Mouse (Mus musculus) cerebellum, adult 18-20 months (tissue): Measurements from ENCODE around the gene Ltc4s.

ENCODE experiments used
- DNase-seq, 2 experiments: peaks; one replicate each; pipeline ENCODE4 v3.0.0; 2021

Ltc4s gene

GRCm38 (mm10) chr11:50238324-50238723 lies at the start of gene Ltc4s:
Gene Ltc4s (minus strand): TSS chr11:50238616.
- no peak for DNase-seq

DNA sequence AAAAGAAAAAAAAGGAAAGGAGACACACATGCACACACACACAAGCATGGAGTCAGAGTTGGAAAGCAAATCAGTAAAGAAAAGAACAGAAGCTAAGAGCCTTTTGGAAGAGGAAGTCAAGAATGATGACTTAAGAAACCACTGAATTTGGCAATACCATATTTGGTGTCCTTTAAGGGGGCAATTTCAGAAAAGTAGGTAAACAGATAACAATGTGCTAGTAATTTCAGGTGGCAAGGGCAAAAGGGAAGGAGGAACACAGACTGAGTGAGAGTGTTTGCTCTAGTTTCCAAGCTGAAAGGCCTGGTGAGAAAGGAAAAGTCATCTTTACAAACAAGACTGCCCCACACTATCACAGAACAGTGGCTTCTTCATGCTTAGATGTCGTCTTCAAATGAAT lies 48.0 kb upstream of the Ltc4s start:
- DNase-seq = no peak

- no peak for DNase-seq
These were observed 47.3 kb upstream of the Ltc4s start for GRCm38 (mm10) chr11:50285696-50286095.

DNA sequence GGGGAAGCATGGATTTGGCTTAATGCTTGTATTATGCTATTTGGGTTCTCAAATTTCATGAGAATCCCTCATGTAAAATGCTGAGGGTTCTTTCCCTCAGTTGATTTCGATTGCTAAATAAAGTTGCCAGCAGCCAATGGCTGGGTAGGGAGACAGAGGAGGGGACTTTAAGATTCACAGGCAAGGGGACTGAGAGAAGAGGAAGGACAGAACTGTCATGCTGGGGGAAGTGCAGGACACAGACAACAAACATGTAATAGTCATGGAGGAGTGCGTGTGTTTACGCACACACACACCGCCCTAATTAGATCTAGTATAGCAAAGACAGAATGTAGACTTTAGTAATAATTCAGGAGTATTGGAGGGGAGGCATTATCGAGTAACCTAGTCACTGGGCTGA lies 46.8 kb upstream of the Ltc4s start:
- no peak for DNase-seq

GRCm38 (mm10) chr11:50280053-50280452 lies 41.6 kb upstream of the Ltc4s start:
- DNase-seq = no peak

- no peak for DNase-seq
These were observed 40.6 kb upstream of the Ltc4s start for GRCm38 (mm10) chr11:50279005-50279404.

GRCm38 (mm10) chr11:50277706-50278105 lies 39.3 kb upstream of the Ltc4s start:
- no peak for DNase-seq

DNA sequence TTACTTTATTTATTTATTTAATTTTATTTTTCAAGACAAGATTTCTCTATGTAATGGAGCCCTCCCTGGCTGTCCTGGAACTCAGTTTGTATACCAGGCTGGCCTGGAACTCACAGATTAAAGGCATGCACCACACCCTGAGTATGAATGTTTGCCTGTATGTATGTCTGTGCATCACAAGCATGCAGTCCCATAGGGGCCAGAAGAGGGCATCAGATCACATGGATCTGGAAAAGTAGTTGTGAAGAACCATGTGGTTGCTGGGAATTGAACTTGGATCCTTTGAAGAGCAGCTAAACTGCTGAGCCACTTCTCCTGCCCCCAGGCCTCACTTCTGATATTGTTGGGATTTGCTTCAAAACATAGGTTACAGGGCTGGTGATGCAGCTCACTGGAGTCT lies 38.6 kb upstream of the Ltc4s start:
- no peak for DNase-seq

DNA sequence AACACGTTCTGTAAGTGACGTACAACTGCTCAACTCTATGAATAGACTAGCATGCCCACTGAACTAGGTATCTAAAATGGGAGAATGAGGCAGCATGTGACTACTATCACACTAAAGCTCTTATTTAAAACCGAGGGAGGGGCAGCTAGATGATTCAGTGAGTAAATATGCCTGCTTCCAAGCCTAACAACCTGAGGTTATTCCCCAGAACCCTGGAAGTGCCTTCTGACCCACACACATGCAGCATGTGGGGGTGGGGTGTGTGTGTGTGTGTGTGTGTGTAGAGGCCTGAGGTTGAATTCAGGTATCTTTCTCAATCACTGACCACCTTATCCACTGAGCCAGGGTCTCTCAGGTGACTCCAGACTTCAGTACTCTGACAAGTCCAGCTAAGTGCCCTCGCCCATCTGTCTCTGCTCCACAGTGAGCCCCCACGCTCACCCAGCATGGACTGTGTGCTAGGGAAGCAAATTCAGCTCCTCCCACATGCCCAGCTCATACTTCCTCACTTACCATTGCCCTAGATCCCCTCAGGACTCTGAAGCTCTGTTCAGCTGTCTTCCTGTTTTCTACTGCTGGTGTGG lies 37.2 kb upstream of the Ltc4s start:
- no peak for DNase-seq

DNA sequence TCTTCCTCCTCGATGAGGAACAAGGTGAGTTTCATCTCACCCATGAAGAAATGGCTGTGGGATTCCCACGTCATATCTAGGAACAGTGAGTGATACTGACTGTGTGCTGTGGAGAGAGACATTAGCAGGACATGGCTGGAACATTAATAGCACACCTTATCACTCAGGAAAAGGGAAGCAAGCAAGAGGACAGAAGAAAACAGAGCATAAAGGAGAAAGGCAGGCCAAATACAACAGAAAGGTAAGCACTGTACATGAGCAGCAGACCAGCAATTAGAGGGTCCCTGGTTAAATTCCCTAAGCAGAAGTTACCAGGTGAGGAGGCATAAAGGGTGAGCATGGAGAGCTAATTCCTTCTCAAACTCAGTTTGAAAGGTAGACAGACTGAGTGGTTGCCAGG lies 36.7 kb upstream of the Ltc4s start:
- DNase-seq = no peak

DNA sequence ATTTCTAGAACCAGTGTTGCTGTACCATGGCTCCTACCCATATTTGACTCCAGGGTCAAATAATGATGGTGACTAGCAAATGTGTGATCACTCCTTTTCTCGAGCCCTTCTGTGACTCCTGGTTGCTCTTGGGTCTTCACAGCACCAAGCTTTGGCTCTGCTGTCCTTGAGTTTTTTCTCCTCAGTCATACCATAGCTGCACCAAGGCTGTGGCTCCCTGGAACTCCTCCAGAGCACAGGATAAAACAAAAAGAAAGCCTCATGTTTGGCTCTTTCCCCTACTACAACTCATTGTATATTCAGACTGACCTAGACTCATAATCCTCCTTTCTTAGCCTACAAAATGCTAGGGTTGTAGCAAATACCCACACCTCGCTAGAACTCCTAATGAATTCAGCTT lies 34.4 kb upstream of the Ltc4s start:
- DNase-seq = no peak

DNA sequence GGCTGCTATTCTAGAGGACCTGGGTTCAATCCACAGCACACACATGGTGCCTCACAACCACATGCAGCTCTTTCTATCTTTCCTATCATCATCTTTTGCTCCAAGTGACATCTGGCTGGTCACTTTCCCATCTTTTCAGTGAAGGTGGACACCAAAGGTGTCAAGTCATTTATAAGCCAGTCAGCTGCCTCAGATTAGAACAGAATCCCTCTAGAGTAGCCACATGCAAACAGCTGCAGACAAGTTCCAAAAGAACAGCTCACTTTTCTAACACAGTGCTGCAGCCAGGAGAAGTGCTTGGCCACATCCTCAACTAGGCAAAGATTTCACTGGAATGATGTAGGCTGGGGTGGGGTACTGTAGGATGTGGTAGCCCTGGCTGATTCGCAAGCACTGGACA lies 31.5 kb upstream of the Ltc4s start:
- DNase-seq = no peak

GRCm38 (mm10) chr11:50269163-50269562 lies 30.7 kb upstream of the Ltc4s start:
- no peak for DNase-seq

DNA sequence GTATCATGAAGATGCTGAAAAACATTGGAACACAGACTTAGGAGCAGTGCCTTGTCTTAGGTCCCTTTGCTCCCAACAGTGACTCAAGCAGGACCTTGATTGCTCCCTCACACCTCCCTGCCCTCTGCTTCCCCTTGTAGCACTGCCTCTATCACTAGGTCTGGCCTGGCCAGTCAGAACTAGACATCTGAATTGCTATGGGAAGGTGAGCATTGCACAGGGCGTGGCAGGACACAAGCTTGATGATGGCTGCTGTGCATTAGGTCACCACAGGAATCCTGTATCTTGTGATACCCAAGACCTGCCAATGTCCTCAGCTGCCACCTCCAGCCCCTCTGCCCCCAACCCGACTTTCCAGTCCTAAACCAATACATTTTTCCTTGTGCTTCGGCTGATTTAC lies 28.6 kb upstream of the Ltc4s start:
- no peak for DNase-seq

DNA sequence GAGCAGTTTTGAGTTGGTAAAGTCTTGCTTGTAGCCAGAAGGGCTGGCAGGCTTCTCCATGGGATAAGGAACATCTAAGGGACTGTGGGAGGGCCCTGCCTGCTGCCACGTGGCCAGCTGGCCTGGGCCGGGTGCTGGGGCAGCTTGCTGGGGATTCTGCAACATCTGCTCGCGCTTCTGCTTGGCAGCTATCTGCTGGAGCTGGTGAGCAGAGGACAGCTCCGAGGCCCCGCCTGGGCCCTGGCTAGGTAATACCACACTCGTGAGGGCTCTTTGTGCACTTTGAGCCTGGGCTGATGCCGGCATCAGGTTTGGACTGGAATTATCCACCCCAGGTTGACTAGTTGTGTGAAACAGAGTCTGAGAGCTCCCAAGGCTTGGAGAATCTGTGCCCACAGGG lies 27.5 kb upstream of the Ltc4s start:
- no peak for DNase-seq

- DNase-seq = no peak
These were observed 24.8 kb upstream of the Ltc4s start for GRCm38 (mm10) chr11:50263198-50263597.

DNA sequence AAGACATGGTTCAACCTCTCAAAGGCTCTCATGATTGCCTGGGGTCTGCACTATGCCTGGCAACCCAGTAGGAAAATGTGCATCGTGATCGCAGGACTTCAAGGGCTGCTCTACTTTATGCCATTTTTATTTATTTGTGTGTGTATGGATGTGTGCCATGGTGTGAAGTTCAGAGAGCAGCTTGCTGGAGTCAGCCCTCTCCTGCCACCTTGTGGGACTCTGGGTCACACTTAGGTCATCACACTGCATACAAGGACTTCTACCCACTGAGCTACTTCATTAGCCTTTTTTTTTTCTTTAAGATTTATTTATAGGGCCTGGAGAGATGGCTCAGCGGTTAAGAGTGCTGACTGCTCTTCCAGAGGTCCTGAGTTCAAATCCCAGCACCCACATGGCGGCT lies 23.6 kb upstream of the Ltc4s start:
- DNase-seq = peak in 1 of 2 experiments; percentile 26

- DNase-seq = no peak
These were observed 19.9 kb upstream of the Ltc4s start for GRCm38 (mm10) chr11:50258310-50258709.

DNA sequence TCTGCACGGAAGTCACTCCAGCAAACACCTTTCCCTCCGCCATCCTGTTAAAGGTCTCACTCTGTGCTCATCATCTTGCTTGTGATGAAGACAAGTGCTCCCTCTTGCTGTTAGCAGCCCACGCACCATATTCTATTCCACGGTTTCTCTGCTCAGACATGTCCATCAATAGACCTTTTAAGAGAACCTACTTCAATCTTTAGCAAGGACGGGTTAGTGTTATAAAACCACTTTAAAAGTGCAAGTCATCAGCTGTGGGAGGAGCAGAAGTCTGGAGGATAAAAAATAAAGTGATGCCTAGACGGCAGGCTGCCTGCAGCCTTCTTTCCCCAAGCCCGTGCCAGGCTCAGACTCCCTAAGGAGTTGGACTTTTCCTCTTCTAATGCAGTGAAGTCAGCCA lies 18.2 kb upstream of the Ltc4s start:
- DNase-seq = no peak

GRCm38 (mm10) chr11:50254010-50254580 lies 15.7 kb upstream of the Ltc4s start:
- peak; percentile 62 to 70 for DNase-seq

DNA sequence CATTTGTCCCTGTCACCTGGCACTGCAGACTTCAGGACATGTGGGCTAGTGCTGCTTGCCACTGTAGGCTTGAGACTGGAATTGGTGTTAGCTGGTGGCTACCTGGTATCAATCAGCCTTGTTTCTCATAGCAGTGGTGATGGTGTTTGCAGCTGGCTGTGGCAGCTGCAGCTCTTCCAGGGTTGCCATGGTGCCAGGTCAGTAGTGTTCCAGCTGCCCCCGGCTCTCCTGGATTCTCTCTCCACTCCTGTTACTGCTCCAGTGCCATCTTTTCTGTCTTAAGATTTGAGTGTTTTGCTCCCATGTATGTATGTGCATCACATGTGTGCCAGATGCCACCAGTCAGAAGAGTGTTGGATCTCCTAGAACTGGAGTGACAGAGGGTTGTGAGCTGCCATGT lies 15.0 kb upstream of the Ltc4s start:
- no peak for DNase-seq

- no peak for DNase-seq
These were observed 14.4 kb upstream of the Ltc4s start for GRCm38 (mm10) chr11:50252684-50253265.

- no peak for DNase-seq
These were observed 13.8 kb upstream of the Ltc4s start for GRCm38 (mm10) chr11:50252166-50252565.

- DNase-seq = no peak
These were observed 10.2 kb upstream of the Ltc4s start for GRCm38 (mm10) chr11:50248473-50249171.
